Mouse (Mus musculus): ENCODE results near the gene Lrrc8b. TPM values are rescaled to one million over a fixed set of nuclear protein-coding genes. Genes with fewer than 3 reads are reported as not detected.

Gene Lrrc8b
- total and polyA plus RNA-seq, 3 experiments: 7.4 to 14.0 TPM; not detected in 1

GRCm38 (mm10) chr5:105523452-105523851 lies 107.9 kb downstream of the Lrrc8b start (continued):
- 0 out of 2 replicates have a peak, but pooled peaks have one; percentile 39 for TF ChIP-seq JUND (IDR thresholded peaks at IDR 0.05; ENCODE audit: low read depth, low read length)
- TF ChIP-seq MAZ (IDR thresholded peaks at IDR 0.05; ENCODE audit: low read depth, low read length): peak; percentile 99

DNA sequence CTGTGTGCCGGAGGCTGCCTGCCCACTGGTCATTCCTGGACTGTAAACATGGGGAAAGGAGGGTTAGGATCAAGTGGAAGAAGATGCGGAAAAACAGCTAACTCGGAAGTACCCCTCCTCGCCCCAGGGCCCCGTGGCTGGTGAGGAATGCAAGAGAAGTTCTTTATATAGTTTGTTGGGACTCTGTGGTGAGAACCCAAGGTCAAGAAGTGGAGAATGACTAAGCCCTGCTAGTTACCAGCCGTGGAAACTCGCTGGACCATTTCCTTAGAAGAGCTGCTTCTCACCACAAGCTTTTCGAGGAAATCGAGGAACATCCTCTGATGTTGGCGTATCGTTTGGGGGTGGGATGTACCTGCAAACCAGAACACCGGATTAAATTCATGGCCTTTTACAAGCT lies 109.4 kb downstream of the Lrrc8b start:
- Histone ChIP-seq H3K27me3 (ENCODE audit: control insufficient read depth in 1 of 2, insufficient read depth in 2 of 2, low read length in 2 of 2) (no peaks in the 10 kb centered on the region), H3K9ac (ENCODE audit: control insufficient read depth, low read depth, low read length, poor library complexity, severe bottlenecking) (peak overlapping the region; percentile 15), H3K79me2 (ENCODE audit: control insufficient read depth, insufficient read depth, low read length, poor library complexity) (peaks cover 50% of the 10 kb centered on the region), H3K4me3 (ENCODE audit: control insufficient read depth in 1 of 2, insufficient read depth in 1 of 2, low read depth in 2 of 2, low read length in 2 of 2) (no peak overlapping the region), H3K27ac (ENCODE audit: control insufficient read depth, low read depth, low read length) (peak overlapping the region; percentile 97), H3K9me3 (replicated peaks; ENCODE audit: insufficient read depth, low read length) (no peaks in the 10 kb centered on the region), H3K36me3 (ENCODE audit: control insufficient read depth in 1 of 2, insufficient read depth in 2 of 2, low read length in 2 of 2) (peaks cover 8 to 71% of the 10 kb centered on the region in 2 experiments), H3K4me1 (ENCODE audit: control insufficient read depth in 1 of 2, insufficient read depth in 2 of 2, low read length in 2 of 2) (peaks cover 55 to 57% of the 10 kb centered on the region in 2 experiments)
- TF ChIP-seq MAZ (IDR thresholded peaks at IDR 0.05; ENCODE audit: low read depth, low read length) (no peak), MAX (IDR thresholded peaks at IDR 0.05; ENCODE audit: low read length) (no peak), RAD21 (IDR thresholded peaks at IDR 0.05; ENCODE audit: low read depth, low read length) (no peak), MYC (IDR thresholded peaks at IDR 0.05; ENCODE audit: low read depth, low read length) (no peak), ZNF384 (IDR thresholded peaks at IDR 0.05; ENCODE audit: low read depth, low read length) (no peak), CTCF (IDR thresholded peaks at IDR 0.05 in 2 of 3, conservative IDR thresholded peaks at IDR 0.05 in 1 of 3; ENCODE audit: control insufficient read depth in 1 of 3, insufficient read depth in 1 of 3, low read depth in 2 of 3, low read length in 3 of 3, poor library complexity in 1 of 3, severe bottlenecking in 1 of 3) (no peak), KAT2A (conservative IDR thresholded peaks at IDR 0.05; ENCODE audit: low read depth, low read length) (no peak), GATA1 (IDR thresholded peaks at IDR 0.05; ENCODE audit: low read depth, low read length) (no peak), CHD2 (IDR thresholded peaks at IDR 0.05; ENCODE audit: low read length) (no peak), TBP (IDR thresholded peaks at IDR 0.05; ENCODE audit: low read depth, low read length) (no peak), ZC3H11A (IDR thresholded peaks at IDR 0.05; ENCODE audit: low read depth, low read length) (no peak), SMC3 (IDR thresholded peaks at IDR 0.05; ENCODE audit: low read depth, low read length) (no peak), GABPA (IDR thresholded peaks at IDR 0.05; ENCODE audit: low read depth, low read length) (no peak), MXI1 (IDR thresholded peaks at IDR 0.05; ENCODE audit: low read depth, low read length) (no peak), NRF1 (IDR thresholded peaks at IDR 0.05; ENCODE audit: insufficient read depth, low read depth, low read length, poor library complexity, severe bottlenecking) (no peak), USF2 (IDR thresholded peaks at IDR 0.05; ENCODE audit: borderline replicate concordance in 1 of 2, insufficient read depth in 1 of 2, low read depth in 1 of 2, low read length in 2 of 2) (no peak), HCFC1 (IDR thresholded peaks at IDR 0.05; ENCODE audit: low read depth, low read length) (no peak), POLR2AphosphoS2 (IDR thresholded peaks at IDR 0.05; ENCODE audit: low read length) (no peak), ELF1 (IDR thresholded peaks at IDR 0.05; ENCODE audit: low read depth, low read length) (no peak)
- DNase-seq (ENCODE audit: low read depth, low spot score): peak; percentile 27
